Mouse (Mus musculus) heart, adult 2 months (tissue): ENCODE results near the gene 2010300C02Rik.

ENCODE experiments used
- CTCF ChIP-seq: fragments of 200-600 bp; IDR thresholded peaks from 2 replicates; pipeline ENCODE4 v1.8.1; 2022; ENCODE audit warnings: antibody characterized with exemption, mild to moderate bottlenecking, moderate library complexity
- POLR2A ChIP-seq: fragments of 200-500 bp; IDR thresholded peaks from 2 replicates; pipeline ENCODE4 v1.6.1; 2011; ENCODE audit warnings: mild to moderate bottlenecking, low read depth, low read length, control low read depth; ENCODE audit not compliant: insufficient read depth

DNA sequence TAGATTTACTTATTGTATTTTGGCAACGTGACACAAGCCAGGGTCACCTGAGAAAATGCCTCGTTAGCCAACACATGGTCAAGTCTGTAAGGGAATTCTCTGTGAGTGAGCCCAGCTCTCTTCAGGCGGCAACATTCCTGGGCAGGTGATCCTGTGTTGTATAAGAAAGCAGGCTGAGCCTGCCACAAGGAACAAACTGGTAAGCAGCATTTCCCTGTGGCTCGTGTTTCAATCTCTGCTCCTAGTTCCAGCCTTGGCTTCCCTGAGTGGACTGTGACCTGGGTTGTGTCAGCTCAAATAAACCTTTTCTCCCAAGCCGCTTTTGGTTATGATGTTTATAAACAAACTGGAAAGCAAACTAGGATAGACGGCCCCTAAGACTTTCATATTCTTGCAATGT is 108.9 kb downstream of the 2010300C02Rik start:
- TF ChIP-seq CTCF: no peak
- no peak for TF ChIP-seq POLR2A
